Mouse (Mus musculus) ES-E14 (cell line): ENCODE measurements around the gene Cyp2w1.

Experiments
- CHD2 ChIP-seq: IDR thresholded peaks from 2 replicates; pipeline ENCODE4 v1.6.1; 2014; ENCODE audit warnings: mild to moderate bottlenecking, low read depth, low read length, inconsistent platforms
- HCFC1 ChIP-seq: IDR thresholded peaks from 2 replicates; pipeline ENCODE4 v1.6.1; 2012; ENCODE audit warnings: low read length, inconsistent platforms, borderline replicate concordance; ENCODE audit not compliant: insufficient read depth
- MAFK ChIP-seq: IDR thresholded peaks from 2 replicates; pipeline ENCODE4 v1.6.1; 2014; ENCODE audit warnings: mild to moderate bottlenecking, low read depth, low read length, inconsistent platforms; ENCODE audit not compliant: insufficient read depth
- ZC3H11A ChIP-seq: IDR thresholded peaks from 2 replicates; pipeline ENCODE4 v1.6.1; 2012; ENCODE audit warnings: low read depth, mild to moderate bottlenecking, inconsistent platforms, low read length, borderline replicate concordance
- ZNF384 ChIP-seq: IDR thresholded peaks from 2 replicates; pipeline ENCODE4 v1.6.1; 2012; ENCODE audit warnings: low read depth, low read length, inconsistent platforms

DNA sequence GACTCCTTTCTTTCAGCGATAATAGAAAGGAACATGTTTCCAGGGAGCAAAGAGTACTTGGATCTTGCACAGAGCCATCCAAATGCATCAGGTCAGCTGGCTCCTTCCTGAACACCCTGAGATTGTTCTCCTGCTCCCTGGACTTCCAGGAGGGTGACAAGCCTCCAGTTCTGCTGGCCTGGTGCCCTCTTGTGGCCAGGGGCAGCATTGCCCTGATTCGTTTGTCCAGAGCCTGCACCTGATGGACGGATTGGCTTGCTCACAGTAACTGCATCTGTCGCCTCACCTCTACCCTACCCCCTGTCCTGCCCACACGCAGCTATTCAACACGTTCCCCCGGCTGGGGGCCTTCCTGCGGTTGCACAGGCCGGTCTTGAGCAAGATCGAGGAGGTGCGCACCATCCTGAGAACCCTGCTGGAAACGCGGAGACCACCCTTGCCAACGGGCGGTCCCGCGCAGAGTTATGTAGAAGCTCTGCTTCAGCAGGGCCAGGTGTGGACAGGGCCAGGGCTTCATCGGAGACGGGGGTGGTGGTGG, 2.9 kb downstream of the Cyp2w1 start:
- TF ChIP-seq CHD2 (no peak), ZC3H11A (peak; percentile 11; the same call in 1 of the 2 replicates), MAFK (no peak), HCFC1 (no peak), ZNF384 (no peak)
